Mouse (Mus musculus): ENCODE data around the gene Fam174b. TPM values are rescaled to one million over a fixed set of nuclear protein-coding genes. Genes with fewer than 3 reads are reported as not detected.

Gene Fam174b
- polyA plus RNA-seq (2015; fragmentation: Nextera tagmentation; extraction: Ambion mirVana), result 32.8 and 34.5 TPM in 2 replicates

DNA sequence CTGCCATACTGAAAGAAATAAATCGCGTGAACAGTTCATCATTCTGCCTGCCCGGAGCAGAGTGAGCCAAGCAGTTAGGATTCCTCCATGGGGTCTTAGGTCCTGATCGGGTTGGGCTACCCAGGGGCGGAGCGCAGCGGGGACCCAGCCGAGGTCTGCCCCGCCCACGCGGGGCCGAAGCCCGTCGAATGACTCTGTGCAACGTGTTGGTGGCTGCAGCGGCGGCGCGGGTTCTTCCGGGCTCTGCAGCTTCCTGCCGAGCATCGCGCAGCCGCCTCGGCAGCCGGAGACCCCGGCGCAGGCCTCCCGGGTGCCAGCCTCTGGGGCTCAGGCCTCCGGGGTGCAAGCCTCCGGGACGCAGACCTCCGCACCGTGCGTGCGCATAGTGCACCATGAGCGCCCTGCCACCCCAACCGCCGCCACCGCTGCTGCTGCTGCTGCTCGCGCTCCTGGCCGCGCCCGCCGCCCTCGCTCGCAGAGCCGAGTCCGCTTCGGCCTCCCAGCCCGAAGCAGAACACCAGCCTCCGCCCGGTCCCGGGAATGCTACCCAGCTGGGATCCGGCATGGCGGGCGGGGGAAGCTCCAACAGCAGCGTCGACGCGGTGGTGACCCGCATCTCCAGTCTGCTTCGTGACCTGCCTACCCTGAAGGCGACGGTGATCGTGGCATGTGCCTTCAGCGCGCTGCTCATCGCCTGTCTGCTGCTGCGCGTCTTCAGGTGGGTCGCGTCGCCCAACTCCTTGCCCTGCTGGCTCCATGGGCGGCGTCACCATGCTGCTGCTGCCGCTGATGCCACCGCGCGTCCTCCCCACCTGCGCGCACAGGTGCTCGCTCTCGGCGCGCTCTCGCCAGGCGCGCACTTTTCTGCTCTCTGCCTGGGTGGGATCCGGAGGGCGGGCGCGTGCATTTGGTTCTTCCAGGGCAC, at the start of gene Fam174b:
Gene Fam174b (plus strand): TSS at position 192 of the 925 bp plus-strand sequence.
- peak within 1 kb of the TSS; percentile 71 for H3K4me3 ChIP-seq (replicated peaks)
- H3K27ac ChIP-seq, result peak within 1 kb of the TSS; percentile 68
- peak within 1 kb of the TSS; percentile 99 for H3K4me2 ChIP-seq
- WGBS, result under 1% methylated on average over 94 of the region's 94 CpGs
- H3K9me3 ChIP-seq (replicated peaks), result no peaks in the 10 kb centered on the region
- H3K27me3 ChIP-seq, result peaks cover 32% of the 10 kb centered on the region
- peaks cover 32% of the 10 kb centered on the region for H3K4me1 ChIP-seq
- H3K36me3 ChIP-seq, result no peaks in the 10 kb centered on the region
- H3K9ac ChIP-seq, result peak within 1 kb of the TSS; percentile 68
- peak; percentile 92 for ATAC-seq (replicated peaks; ENCODE audit: low FRiP score)

DNA sequence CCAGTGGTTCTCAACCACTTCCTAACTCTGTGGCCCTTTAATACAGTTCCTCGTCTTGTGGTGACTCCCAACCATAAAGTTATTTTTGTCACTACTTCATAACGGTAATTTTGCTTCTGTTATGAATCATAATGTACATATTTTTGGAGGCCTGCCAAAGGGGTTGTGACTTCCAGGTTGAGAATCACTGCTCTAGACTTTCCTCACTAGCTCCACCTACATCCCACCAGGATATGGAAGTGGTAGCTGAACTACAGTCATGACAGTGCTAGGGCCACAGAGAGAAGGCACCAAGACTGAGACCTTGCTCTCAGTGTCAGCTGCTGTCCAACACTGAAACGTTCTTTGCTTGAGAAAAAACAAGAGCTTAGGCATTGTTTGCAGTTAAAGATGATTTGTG, 43.0 kb upstream of the Fam174b start:
- no peak overlapping the region for H3K4me3 ChIP-seq (replicated peaks)
- no peak overlapping the region for H3K9ac ChIP-seq
- no peaks in the 10 kb centered on the region for H3K4me1 ChIP-seq
- no peaks in the 10 kb centered on the region for H3K36me3 ChIP-seq
- no peaks in the 10 kb centered on the region for H3K27me3 ChIP-seq
- no peak overlapping the region for H3K27ac ChIP-seq
- ATAC-seq (replicated peaks; ENCODE audit: low FRiP score), result no peak
- 48% methylated on average over 3 of the region's 3 CpGs for WGBS
- H3K4me2 ChIP-seq, result no peak overlapping the region
- H3K9me3 ChIP-seq (replicated peaks), result no peaks in the 10 kb centered on the region

DNA sequence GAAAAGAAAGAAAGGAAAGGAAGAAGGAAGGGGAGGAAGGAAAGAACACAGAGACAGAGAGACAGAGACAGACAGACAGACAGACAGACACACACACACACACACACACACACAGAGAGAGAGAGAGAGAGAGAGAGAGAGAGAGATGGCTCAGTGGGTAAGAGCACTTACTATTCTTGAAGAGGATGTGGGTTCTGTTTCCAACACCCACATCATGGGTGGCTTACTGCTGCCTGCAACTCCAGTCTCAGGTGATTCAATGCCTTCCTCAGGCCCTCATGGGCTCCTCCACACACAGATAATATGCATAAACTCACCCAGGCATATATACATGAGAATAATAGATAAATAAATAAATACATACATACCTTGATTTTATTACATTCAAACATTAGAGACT, 35.8 kb upstream of the Fam174b start:
- H3K27ac ChIP-seq, result no peak overlapping the region
- no peak for ATAC-seq (replicated peaks; ENCODE audit: low FRiP score)
- H3K4me1 ChIP-seq, result no peaks in the 10 kb centered on the region
- H3K9me3 ChIP-seq (replicated peaks), result no peaks in the 10 kb centered on the region
- no peaks in the 10 kb centered on the region for H3K36me3 ChIP-seq
- H3K4me3 ChIP-seq (replicated peaks), result no peak overlapping the region
- H3K9ac ChIP-seq, result no peak overlapping the region
- no peaks in the 10 kb centered on the region for H3K27me3 ChIP-seq
- no peak overlapping the region for H3K4me2 ChIP-seq

DNA sequence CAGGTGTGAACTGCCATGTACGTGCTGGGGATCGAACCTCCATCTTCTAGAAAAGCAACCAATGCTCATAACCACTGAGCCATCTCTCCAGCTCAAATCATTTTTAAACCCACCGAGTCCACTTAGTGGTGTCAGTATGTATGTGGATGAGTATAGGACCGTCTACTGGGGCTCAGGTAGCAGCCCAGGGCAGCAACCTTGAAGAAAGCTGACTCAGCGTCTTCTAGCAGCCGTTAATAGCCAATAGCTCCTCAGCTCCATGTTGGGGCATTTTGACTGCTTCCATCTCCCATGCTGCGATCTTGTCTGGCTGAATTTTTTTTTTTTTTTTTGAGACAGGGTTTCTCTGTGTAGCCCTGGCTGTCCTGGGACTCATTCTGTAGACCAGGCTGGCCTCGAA, 26.6 kb upstream of the Fam174b start:
- Histone ChIP-seq H3K9me3 (replicated peaks) (no peaks in the 10 kb centered on the region), H3K9ac (no peak overlapping the region), H3K4me3 (replicated peaks) (no peak overlapping the region), H3K4me2 (no peak overlapping the region), H3K36me3 (no peaks in the 10 kb centered on the region), H3K27ac (no peak overlapping the region), H3K27me3 (no peaks in the 10 kb centered on the region), H3K4me1 (peaks cover 9% of the 10 kb centered on the region; the same call in 1 of the 2 replicates)
- ATAC-seq (replicated peaks; ENCODE audit: low FRiP score), result no peak
- WGBS, result 89% methylated on average over 8 of the region's 8 CpGs

DNA sequence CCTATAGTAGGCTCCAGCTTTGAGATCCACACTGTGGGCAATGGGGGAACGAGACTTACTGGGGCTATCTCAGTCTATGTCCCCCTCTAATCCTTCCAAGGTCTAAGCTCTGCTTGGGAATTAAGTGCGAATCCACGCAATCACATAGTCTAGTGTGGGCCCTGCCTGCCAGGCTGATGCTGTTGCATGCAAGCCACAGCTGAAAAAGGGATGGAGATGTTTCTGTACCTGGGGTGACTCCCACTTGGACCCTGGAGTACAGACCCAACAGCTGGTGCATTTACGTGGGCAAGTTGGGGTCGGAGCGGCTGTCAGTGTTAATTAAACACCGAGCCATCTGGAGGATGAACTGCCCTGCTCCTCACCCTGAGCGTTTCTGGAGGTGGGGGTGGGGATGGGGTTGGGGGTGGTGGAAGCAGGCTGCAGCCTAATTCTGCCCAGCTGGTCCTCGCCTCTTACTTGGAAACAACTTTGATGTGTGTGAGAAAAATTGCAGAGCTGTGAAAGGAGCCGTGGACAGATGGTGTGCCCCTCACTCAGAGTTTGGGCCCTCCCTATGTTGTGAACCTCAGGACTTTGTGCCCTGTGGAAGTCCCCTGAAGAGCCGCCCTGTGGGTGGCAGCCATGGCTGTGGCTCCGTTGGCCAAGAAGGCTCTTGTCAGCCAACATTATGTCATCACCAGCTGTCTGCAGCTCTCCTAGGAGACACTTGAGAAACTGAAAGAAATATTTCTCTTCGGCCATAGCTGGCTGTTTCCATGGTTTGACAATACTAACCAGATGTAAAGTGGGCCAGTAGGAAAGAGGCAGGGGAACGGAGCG, 24.0 kb upstream of the Fam174b start:
- Histone ChIP-seq H3K9me3 (replicated peaks) (no peaks in the 10 kb centered on the region), H3K36me3 (no peaks in the 10 kb centered on the region), H3K4me2 (peak overlapping the region; percentile 31; the same call in 1 of the 2 replicates), H3K4me3 (replicated peaks) (no peak overlapping the region), H3K27me3 (no peaks in the 10 kb centered on the region), H3K4me1 (peaks cover 9% of the 10 kb centered on the region; the same call in 1 of the 2 replicates), H3K27ac (peak overlapping the region; percentile 49; the same call in 1 of the 2 replicates), H3K9ac (no peak overlapping the region)
- ATAC-seq (replicated peaks; ENCODE audit: low FRiP score), result peak; percentile 81
- 34% methylated on average over 15 of the region's 15 CpGs for WGBS

GRCm38 (mm10) chr7:73716841-73717240, 23.3 kb upstream of the Fam174b start:
- Histone ChIP-seq H3K9me3 (replicated peaks) (no peaks in the 10 kb centered on the region), H3K27ac (no peak overlapping the region), H3K9ac (no peak overlapping the region), H3K27me3 (no peaks in the 10 kb centered on the region), H3K4me2 (no peak overlapping the region), H3K4me1 (peaks cover 9% of the 10 kb centered on the region; the same call in 1 of the 2 replicates), H3K36me3 (no peaks in the 10 kb centered on the region), H3K4me3 (replicated peaks) (no peak overlapping the region)
- WGBS, result 51% methylated on average over 3 of the region's 3 CpGs
- ATAC-seq (replicated peaks; ENCODE audit: low FRiP score), result 0 out of 2 replicates have a peak, but pooled peaks have one; percentile 17

- H3K4me3 ChIP-seq (replicated peaks), result no peak overlapping the region
- WGBS, result 71% methylated on average over 10 of the region's 10 CpGs
- no peak overlapping the region for H3K27ac ChIP-seq
- H3K4me2 ChIP-seq, result no peak overlapping the region
- H3K9ac ChIP-seq, result no peak overlapping the region
- no peak for ATAC-seq (replicated peaks; ENCODE audit: low FRiP score)
- no peaks in the 10 kb centered on the region for H3K27me3 ChIP-seq
- no peaks in the 10 kb centered on the region for H3K9me3 ChIP-seq (replicated peaks)
- H3K4me1 ChIP-seq, result peaks cover 9% of the 10 kb centered on the region; the same call in 1 of the 2 replicates
- H3K36me3 ChIP-seq, result no peaks in the 10 kb centered on the region
Measured at GRCm38 (mm10) chr7:73718031-73718430, 22.1 kb upstream of the Fam174b start.

- Histone ChIP-seq H3K27ac (no peak overlapping the region), H3K36me3 (no peaks in the 10 kb centered on the region), H3K4me3 (replicated peaks) (no peak overlapping the region), H3K9me3 (replicated peaks) (no peaks in the 10 kb centered on the region), H3K4me2 (no peak overlapping the region), H3K4me1 (peaks cover 9% of the 10 kb centered on the region; the same call in 1 of the 2 replicates), H3K27me3 (no peaks in the 10 kb centered on the region), H3K9ac (no peak overlapping the region)
- 68% methylated on average over 5 of the region's 5 CpGs for WGBS
- ATAC-seq (replicated peaks; ENCODE audit: low FRiP score), result no peak
Measured at GRCm38 (mm10) chr7:73718497-73719007, 21.6 kb upstream of the Fam174b start.

GRCm38 (mm10) chr7:73721046-73721445, 19.1 kb upstream of the Fam174b start:
- no peak for ATAC-seq (replicated peaks; ENCODE audit: low FRiP score)
- 64% methylated on average over 3 of the region's 3 CpGs for WGBS
- Histone ChIP-seq H3K4me3 (replicated peaks) (no peak overlapping the region), H3K27me3 (no peaks in the 10 kb centered on the region), H3K9ac (no peak overlapping the region), H3K9me3 (replicated peaks) (no peaks in the 10 kb centered on the region), H3K4me1 (peaks cover 6% of the 10 kb centered on the region; the same call in 1 of the 2 replicates), H3K27ac (no peak overlapping the region), H3K36me3 (no peaks in the 10 kb centered on the region), H3K4me2 (no peak overlapping the region)

DNA sequence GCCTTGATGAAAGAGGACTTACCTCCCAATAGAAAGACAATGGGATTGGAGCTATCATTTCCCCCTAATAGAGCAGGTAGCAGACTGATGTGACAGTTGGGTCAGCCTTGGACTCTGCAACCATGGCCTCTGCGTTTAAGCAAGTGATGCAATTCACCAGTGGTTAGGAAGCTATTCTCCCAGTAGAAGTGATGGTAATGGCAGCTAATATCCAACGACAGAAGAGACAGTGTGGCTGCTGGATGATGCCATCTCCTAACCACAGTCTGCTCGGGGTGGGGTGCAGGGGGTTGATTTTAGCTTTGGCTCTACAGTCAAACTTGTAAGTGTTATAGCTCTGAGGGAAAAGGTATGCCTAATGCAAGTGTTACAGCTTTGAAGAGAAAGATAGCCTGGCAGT, 18.3 kb upstream of the Fam174b start:
- H3K9me3 ChIP-seq (replicated peaks), result no peaks in the 10 kb centered on the region
- no peak overlapping the region for H3K4me3 ChIP-seq (replicated peaks)
- H3K4me2 ChIP-seq, result no peak overlapping the region
- no peak overlapping the region for H3K27ac ChIP-seq
- H3K27me3 ChIP-seq, result no peaks in the 10 kb centered on the region
- H3K4me1 ChIP-seq, result 0 out of 2 replicates have a peak, but pooled peaks cover under 1% of the 10 kb centered on the region
- WGBS, result 76% methylated on average over 3 of the region's 3 CpGs
- no peak overlapping the region for H3K9ac ChIP-seq
- no peak for ATAC-seq (replicated peaks; ENCODE audit: low FRiP score)
- H3K36me3 ChIP-seq, result no peaks in the 10 kb centered on the region

DNA sequence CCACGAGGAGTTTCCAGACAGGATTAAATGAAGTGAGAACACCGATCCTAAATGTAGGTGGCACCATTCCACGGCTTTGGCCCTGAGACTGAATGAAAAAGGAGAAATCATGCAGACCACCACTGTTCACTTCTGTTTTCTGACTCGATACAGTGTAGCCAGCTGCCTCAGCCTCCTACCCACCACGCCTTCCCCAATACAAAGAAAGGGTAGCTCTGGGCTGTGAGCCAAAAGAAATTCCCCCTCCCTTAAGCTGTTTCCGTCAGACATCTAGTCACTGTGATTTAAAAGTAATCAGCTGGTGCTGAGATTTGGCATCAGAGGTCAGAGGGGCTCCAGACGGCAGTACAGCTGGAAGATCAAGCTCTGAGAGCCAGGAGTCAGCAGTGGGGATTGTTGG, 10.2 kb upstream of the Fam174b start:
- Histone ChIP-seq H3K4me3 (replicated peaks) (no peak overlapping the region), H3K27ac (no peak overlapping the region), H3K9ac (no peak overlapping the region), H3K9me3 (replicated peaks) (no peaks in the 10 kb centered on the region), H3K4me1 (peaks cover 8% of the 10 kb centered on the region), H3K36me3 (no peaks in the 10 kb centered on the region), H3K27me3 (no peaks in the 10 kb centered on the region), H3K4me2 (no peak overlapping the region)
- WGBS, result 40% methylated on average over 7 of the region's 7 CpGs
- peak; percentile 71 for ATAC-seq (replicated peaks; ENCODE audit: low FRiP score)
